Mouse (Mus musculus) testis, adult 2 months (tissue): ENCODE results near the gene Mrpl49.

Experiments used
- CTCF ChIP-seq: fragments of 200-500 bp; IDR thresholded peaks from 2 replicates; pipeline ENCODE4 v1.5.1; 2012; ENCODE audit warnings: low read depth, mild to moderate bottlenecking, inconsistent platforms, low read length, moderate library complexity; ENCODE audit not compliant: control insufficient read depth, insufficient read depth, insufficient replicate concordance
- POLR2A ChIP-seq: fragments of 200-500 bp; IDR thresholded peaks from 2 replicates; pipeline ENCODE4 v1.6.1; 2012; ENCODE audit warnings: low read depth, mild to moderate bottlenecking, inconsistent platforms, low read length, moderate library complexity; ENCODE audit not compliant: control insufficient read depth

GRCm38 (mm10) chr19:6070571-6071250 is 13.1 kb upstream of the Mrpl49 start:
- no peak for TF ChIP-seq POLR2A
- no peak for TF ChIP-seq CTCF
